In the genomic region with DNA sequence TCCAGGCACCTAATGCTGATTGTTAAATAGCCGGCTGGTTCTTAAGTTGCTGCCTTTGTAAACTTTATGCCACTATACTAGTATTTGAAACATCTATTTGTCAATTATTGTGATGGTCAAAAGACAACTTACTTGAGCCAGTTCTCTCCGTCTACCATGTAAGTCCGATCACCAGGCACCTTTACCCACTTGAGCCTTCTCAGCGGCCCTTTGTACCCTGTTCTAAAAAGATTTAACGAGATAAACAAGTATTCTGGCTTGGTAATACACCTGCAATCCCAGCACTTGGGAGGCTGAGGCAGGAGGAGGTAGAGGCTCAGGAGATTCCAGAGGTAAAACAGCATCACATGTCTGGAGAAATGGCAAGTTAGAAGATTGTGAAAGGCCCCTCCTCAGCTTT, we compare ENCODE assay signal across 8 mouse cellular contexts. TPM values are rescaled to one million over a fixed set of nuclear protein-coding genes. Genes with fewer than 3 reads are reported as not detected.
DNase-seq lines count a peak whose midpoint lies in the region; ATAC-seq and TF ChIP-seq lines count a peak whose summit lies in the region.

No protein-coding gene starts in this region.

- WGBS in spleen, adult 2 months = 28% methylated on average over 5 of the region's 5 CpGs
- 47% methylated on average over 5 of the region's 5 CpGs for WGBS in liver, embryonic 11.5 days

- H3K4me3 ChIP-seq in spleen, adult 2 months (ENCODE audit: extremely low read depth, insufficient read depth, insufficient read length) = peak overlapping the region; percentile 70
- H3K4me3 ChIP-seq in liver, embryonic 11.5 days (ENCODE audit: low read depth, low read length) = peak overlapping the region; percentile 72

- no peaks in the 10 kb centered on the region for H3K9me3 ChIP-seq in liver, embryonic 11.5 days (ENCODE audit: control insufficient read depth, low read length)

- TF ChIP-seq POLR2A in spleen, adult 2 months (IDR thresholded peaks at IDR 0.05; ENCODE audit: low read depth, low read length) = no peak

- H3K27me3 ChIP-seq in spleen, adult 2 months (ENCODE audit: control insufficient read depth, insufficient read depth, low read length) = no peaks in the 10 kb centered on the region
- H3K27me3 ChIP-seq in liver, embryonic 11.5 days (replicated peaks; ENCODE audit: control insufficient read depth, insufficient read depth, low read length) = no peaks in the 10 kb centered on the region

- H3K9ac ChIP-seq in liver, embryonic 11.5 days (ENCODE audit: low read depth, low read length) = peak overlapping the region; percentile 86

- TF ChIP-seq CTCF in spleen, adult 2 months (IDR thresholded peaks at IDR 0.05; ENCODE audit: extremely low read depth, insufficient read depth, insufficient read length, insufficient replicate concordance) = no peak

- H3K4me2 ChIP-seq in liver, embryonic 11.5 days = peak overlapping the region; percentile 80

- H3K4me1 ChIP-seq in spleen, adult 2 months (ENCODE audit: control insufficient read depth, insufficient read depth, insufficient read length) = peaks cover 21% of the 10 kb centered on the region; the same call in 1 of the 2 replicates
- H3K4me1 ChIP-seq in liver, embryonic 11.5 days (replicated peaks; ENCODE audit: control insufficient read depth, insufficient read depth, low read length) = peaks cover 15% of the 10 kb centered on the region

- peak; percentile 12 for DNase-seq in cerebellum, adult 9-11 months
- DNase-seq in cerebellum, adult 11-12 months = no peak
- no peak for DNase-seq in spleen, adult 2 months (ENCODE audit: low read depth in 1 of 2, low spot score in 2 of 2)
- DNase-seq in spleen, postnatal 10 days (ENCODE audit: low spot score in 2 of 2) = no peak
- DNase-seq in liver, embryonic 11.5 days (ENCODE audit: low spot score) = no peak
- no peak for DNase-seq in frontal cortex, postnatal 14 days (ENCODE audit: low spot score in 2 of 2)
- no peak for DNase-seq in left cerebral cortex, adult 11 months (ENCODE audit: low spot score)
- no peak for DNase-seq in layer of hippocampus, postnatal 14 days (ENCODE audit: low spot score in 2 of 2)

- H3K27ac ChIP-seq in spleen, adult 2 months (ENCODE audit: insufficient read depth, low read length) = peak overlapping the region; percentile 95
- H3K27ac ChIP-seq in liver, embryonic 11.5 days (ENCODE audit: low read depth, low read length) = peak overlapping the region; percentile 74; the same call in 1 of the 2 replicates

- H3K36me3 ChIP-seq in spleen, adult 2 months (ENCODE audit: control insufficient read depth, insufficient read depth, low read length) = no peaks in the 10 kb centered on the region
- no peaks in the 10 kb centered on the region for H3K36me3 ChIP-seq in liver, embryonic 11.5 days (ENCODE audit: control insufficient read depth, insufficient read depth, low read length)

- no peak for ATAC-seq in liver, embryonic 11.5 days (replicated peaks; ENCODE audit: low FRiP score)

RNA-seq across cellular contexts. Expression of a gene that starts 33.2 kb away (rescaled TPM):
- 39.2 and 133 TPM in 2 replicates for polyA plus RNA-seq in spleen, adult 2 months (2012; rRNA removed)
- 3.1 and 4.0 TPM in 2 replicates for polyA plus RNA-seq in liver, embryonic 11.5 days (2014; fragmentation: Nextera tagmentation; extraction: Ambion mirVana)
- total RNA-seq in layer of hippocampus, postnatal 14 days (2021) = 10 to 100 TPM; 37.9 to 39.7 TPM
